Mouse (Mus musculus) Patski (cell line): ENCODE measurements around the gene Zfyve1. TPM values are rescaled to one million over a fixed set of nuclear protein-coding genes. Genes with fewer than 3 reads are reported as not detected.
"Not testable (repeated sequence)": the region's sequence is repeated elsewhere in the genome, so short reads cannot be mapped to it uniquely, and the experiment has no call there.

Source experiments
- ATAC-seq: fragments of 100-300 bp; one replicate; pipeline ENCODE4 v1.8.0; 2021
- CTCF ChIA-PET: fragments of 350-600 bp; sonication (Branson Sonifier 250); formaldehyde crosslinking; loops from one replicate; lab custom pipeline; 2022; ENCODE audit warnings: inconsistent platforms; lab: Charles Lee
- POLR2A ChIA-PET: fragments of 350-600 bp; sonication (Branson Sonifier 250); formaldehyde crosslinking; loops from one replicate; lab custom pipeline; 2022; ENCODE audit warnings: antibody characterized with exemption, inconsistent platforms; lab: Charles Lee
- DNase-seq: peaks from one replicate; pipeline ENCODE4 v3.0.0-alpha.2; 2011; ENCODE audit warnings: low read depth, low spot score
- H3K27me3 ChIP-seq: fragments of 371-371 bp; one replicate; pipeline ENCODE4 v1.5.1; 2021
- CTCF ChIP-seq: fragments of 100-300 bp; IDR thresholded peaks from one replicate; pipeline ENCODE4 v1.5.1; 2021
- in situ Hi-C: fragments of 300-500 bp; cut with MboI; formaldehyde crosslinking; loops from 3 replicates; pipeline ENCODE4 v1.11.1; 2018; ENCODE audit warnings: low pct_unique_long_range_greater_than_20kb, mixed read lengths
- polyA plus RNA-seq: library from polyadenylated mRNA; unstranded; gene quantifications from one replicate; pipeline ENCODE4 v1.2.3, GENCODE M21; 2021

Gene Zfyve1
- polyA plus RNA-seq, 1 experiment from 2014 or later, result 47.2 TPM

DNA sequence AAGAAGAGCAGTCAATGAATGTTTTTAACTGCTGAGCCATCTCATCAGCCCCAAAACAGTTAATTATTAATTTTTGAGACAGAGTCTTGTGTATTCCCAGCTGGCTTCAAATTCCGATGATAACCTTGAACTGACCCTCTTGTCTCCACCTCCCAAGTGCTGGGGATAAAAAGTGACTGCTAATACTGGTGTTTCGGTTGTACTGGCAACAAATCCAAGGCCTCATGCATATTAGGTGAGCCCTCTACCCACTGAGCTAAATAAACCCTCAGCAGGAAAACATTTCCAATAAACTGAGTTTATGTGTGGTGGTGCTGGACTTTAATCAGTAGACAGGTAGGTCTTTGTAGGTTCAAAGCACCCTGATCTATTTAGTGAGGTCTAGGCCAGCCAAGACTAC is 22.0 kb upstream of the Zfyve1 start:
- ATAC-seq, result no peak
- POLR2A ChIA-PET, result interaction anchor here (0.7 kb wide), 1 partner anchor 459 kb away, joined by 3 read pairs; no protein-coding TSS in a partner anchor
- H3K27me3 ChIP-seq, result no peaks in the 10 kb centered on the region
- no peak for DNase-seq
- in situ Hi-C loops, result no loop called here
- TF ChIP-seq CTCF, result no peak
- CTCF ChIA-PET, result no interaction called here

DNA sequence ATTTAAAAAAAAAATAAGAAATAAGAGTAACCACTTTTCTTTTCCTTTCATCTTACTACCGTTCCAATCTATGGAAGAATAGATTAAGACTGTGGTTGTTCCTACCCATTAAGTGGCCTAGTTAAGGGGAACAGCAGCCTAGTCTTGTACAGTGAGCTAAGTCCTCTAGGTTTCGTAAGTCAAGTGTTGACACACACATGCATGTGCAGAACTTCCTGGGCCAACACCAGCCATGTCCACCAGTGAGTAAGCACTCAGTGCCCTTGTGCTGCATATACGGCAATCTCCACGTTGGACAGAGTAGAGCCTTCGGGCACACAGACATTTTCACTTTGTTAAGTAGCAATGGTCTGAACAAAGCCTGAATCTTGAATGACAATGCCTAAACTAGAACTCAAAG is 20.2 kb upstream of the Zfyve1 start:
- H3K27me3 ChIP-seq, result no peaks in the 10 kb centered on the region
- ChIA-PET CTCF (no interaction called here), POLR2A (interaction anchor here (0.7 kb wide), 1 partner anchor 42 kb away, joined by 4 read pairs; no protein-coding TSS in a partner anchor)
- in situ Hi-C loops, result no loop called here
- no peak for ATAC-seq
- no peak for DNase-seq
- TF ChIP-seq CTCF, result no peak

DNA sequence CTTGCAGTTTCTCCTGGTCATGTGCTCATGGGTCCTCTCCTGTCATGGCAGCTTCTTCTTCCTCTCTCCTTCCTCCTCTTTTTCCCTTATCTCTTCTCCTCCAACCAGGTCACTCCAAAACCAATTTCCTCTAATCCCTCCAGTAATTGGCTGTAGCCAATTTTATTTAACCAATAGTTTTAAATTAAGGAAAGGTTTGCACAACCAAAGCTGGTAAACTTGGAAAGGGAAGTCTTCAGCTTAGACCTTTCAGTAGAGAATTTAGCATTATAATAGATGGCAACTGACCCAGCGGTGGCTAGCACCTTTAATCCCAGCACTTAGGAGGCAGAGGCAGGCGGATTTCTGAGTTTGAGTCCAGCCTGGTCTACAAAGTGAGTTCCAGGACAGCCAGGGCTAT is 9.4 kb upstream of the Zfyve1 start:
- H3K27me3 ChIP-seq, ATAC-seq, DNase-seq, in situ Hi-C loops: not testable (repeated sequence)
- ChIA-PET POLR2A (interaction anchor here (0.7 kb wide), 1 partner anchor 58 kb away, joined by 3 read pairs; no protein-coding TSS in a partner anchor), CTCF (interaction anchor here (0.8 kb wide), 1 partner anchor 14 kb away, joined by 3 read pairs; no protein-coding TSS in a partner anchor)

DNA sequence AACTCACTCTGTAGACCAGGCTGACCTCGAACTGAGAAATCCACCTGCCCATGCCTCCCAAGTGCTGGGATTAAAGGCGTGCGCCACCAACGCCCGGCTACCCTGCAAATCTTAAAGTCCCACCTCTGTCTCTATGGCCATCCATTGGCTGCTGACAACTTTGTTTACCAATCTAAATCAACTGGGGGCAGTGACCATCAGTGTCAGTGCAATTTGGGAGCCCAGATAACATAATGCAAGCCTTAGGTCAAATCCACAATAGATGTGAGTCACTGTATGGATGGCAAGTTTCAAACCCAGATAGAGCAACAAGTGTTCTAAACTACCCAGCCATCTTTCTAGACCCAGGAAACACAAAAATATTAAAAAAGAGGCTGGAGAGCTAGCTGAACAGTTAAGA is 5.3 kb upstream of the Zfyve1 start:
- TF ChIP-seq CTCF, result no peak
- ChIA-PET POLR2A (interaction anchor here (0.7 kb wide), 1 partner anchor 33 kb away, joined by 4 read pairs; no protein-coding TSS in a partner anchor), CTCF (no interaction called here)
- in situ Hi-C loops, result no loop called here
- DNase-seq (no peak), ATAC-seq (no peak)
- H3K27me3 ChIP-seq, result no peaks in the 10 kb centered on the region

DNA sequence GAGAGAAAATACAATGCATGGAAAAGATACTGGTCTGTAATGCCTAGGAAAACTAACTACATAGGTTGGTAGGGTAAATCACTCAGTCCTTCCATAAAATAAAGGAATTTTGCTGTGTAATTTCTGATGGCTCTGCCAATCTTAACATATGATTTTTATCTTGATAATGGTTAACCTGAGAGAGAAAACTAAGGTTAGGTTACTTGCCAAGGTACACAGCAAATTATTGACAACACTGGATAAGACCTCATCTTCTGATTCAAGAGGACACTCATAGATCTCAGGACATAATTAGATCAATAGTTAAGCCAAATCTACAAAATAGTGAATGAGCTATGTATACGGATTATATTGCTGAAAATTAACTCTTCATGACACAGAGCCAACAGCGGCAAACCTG is 859 bp upstream of the Zfyve1 start:
- DNase-seq (no peak), ATAC-seq (no peak)
- in situ Hi-C loops, result no loop called here
- ChIA-PET POLR2A (no interaction called here), CTCF (interaction anchor here (0.7 kb wide), 1 partner anchor 26 kb away, joined by 3 read pairs; no protein-coding TSS in a partner anchor)
- no peaks in the 10 kb centered on the region for H3K27me3 ChIP-seq
- TF ChIP-seq CTCF, result no peak

DNA sequence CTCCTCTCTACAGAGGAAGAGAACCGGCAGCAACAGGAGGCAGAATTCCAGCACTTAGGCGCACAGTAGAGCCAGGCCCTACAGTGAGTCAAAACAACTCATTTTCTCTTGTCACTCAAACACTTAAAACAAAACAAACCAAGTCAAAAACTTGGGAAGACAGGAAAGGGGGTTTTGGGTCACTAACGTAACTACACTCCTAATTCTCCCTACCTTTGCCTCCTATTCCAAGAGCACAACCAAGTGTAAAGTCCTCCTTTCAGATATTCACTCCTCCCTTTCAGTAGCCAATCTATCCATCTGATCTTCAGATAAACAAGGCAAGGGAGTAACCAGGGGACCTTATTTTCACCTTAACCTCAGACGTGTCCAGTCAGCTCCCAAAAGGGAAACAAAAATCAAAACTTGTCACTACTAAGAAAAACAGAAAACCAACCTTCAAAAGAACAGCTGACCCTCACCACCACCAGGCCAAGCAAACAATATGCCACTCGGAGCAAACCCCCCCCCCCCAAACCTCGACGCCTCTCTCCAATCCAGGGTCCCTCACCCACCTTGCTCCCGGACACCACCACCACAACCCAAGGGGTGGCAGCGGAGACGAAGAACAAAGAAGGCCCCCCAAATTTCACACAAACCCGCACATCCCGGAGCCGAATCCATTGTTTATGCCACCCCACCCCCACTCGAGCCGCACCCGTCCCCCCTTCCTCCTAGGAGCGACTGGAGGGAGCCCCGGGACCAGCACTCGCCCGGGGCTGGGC is 649 bp downstream of the Zfyve1 start:
- ChIA-PET CTCF (interaction anchor here (1.0 to 1.2 kb wide), 2 partner anchors 10 kb away, joined by 3 read pairs; no protein-coding TSS in a partner anchor), POLR2A (interaction anchor here (0.7 kb wide), 2 partner anchors 89 to 651 kb away, joined by 4 to 5 read pairs; no protein-coding TSS in a partner anchor)
- DNase-seq, result no peak
- no peaks in the 10 kb centered on the region for H3K27me3 ChIP-seq
- no peak for ATAC-seq
- in situ Hi-C loops, result no loop called here
- no peak for TF ChIP-seq CTCF

DNA sequence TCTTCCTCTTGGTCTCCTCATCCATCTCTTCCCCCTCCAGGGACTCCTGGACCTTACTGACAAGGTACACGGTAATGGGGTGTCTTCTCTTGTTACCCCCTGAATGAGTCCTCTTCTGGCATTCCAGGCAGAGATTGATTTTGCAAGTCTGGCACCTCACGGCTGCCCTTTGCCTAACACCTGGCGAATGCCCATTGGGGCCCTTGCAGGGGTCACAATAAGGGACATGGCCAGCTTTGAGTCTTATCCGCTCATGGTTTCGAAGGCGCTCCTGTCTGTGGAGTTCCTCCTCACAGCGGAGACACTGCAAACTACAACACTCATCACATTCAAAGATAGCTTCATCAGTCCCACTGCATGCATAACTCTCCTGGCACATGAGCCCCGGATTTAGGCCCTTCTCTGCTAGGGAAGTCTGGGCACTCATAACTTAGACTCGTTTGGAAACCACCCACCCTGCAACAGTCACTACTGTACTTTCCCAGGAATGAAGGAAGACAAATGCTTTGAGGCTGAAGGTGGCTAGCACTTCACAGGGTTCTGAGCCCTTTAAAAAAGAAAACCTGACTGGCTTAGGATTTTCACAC is 2.5 kb downstream of the Zfyve1 start:
- DNase-seq (no peak), ATAC-seq (no peak)
- no peak for TF ChIP-seq CTCF
- ChIA-PET CTCF (no interaction called here), POLR2A (no interaction called here)
- H3K27me3 ChIP-seq, result no peaks in the 10 kb centered on the region
- in situ Hi-C loops, result no loop called here

DNA sequence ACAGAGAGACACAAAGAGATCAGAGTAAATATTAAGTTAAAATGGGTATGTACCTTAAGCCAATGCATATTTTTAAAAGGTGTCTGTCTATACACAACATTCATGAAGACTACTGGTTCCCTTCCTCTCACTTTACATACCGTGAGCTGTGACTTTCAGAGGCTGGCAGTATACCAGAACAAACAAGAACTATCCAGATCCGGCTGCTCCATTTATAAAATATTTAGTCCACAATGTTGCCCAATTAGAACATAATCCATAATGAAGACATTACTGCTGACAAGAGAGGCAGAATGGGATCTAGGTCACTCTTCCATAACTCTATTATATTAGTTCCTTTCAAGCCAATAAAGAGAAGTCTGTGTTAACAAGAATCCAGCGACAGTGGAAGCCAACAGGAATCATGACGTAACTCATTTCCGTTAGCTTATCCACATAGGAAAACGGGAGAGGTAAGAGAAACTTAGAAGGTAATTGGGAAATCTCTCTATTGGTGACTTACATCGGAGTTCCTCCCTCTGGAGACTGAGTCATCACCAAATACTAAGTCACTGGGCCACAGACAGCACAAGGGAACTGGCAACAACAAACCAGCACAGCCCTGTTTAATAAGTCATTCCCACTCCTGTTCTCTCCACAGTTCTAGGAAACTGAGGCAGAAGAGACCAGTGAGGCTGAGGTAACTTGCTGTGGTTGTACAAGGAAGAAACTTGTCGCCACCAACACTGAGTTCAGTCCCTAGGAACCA is 5.1 kb downstream of the Zfyve1 start:
- no peak for TF ChIP-seq CTCF
- POLR2A ChIA-PET, result no interaction called here
- ATAC-seq, result no peak
- in situ Hi-C loops, result no loop called here
- CTCF ChIA-PET, result no interaction called here
- no peaks in the 10 kb centered on the region for H3K27me3 ChIP-seq
- no peak for DNase-seq

DNA sequence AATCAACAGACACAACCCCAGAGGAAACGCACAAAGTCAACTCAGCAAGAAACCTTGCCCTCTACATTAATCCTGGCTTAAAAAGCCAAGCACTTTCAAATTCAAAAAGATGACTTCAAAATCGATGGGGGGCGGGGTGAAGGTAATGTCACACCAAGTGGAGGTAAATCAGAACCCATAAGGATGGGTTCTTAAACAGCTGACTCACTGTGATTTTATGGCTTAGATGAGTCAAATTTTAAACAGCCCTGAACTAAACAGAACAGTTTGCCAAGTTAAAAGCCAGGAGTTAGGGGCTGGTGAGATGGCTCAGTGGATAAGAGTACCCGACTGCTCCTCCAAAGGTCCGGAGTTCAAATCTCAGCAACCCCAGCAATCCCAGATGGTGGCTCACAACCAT is 10.4 kb downstream of the Zfyve1 start:
- in situ Hi-C loops, result no loop called here
- ATAC-seq (no peak), DNase-seq (peak; percentile 50)
- H3K27me3 ChIP-seq, result no peaks in the 10 kb centered on the region
- no peak for TF ChIP-seq CTCF
- ChIA-PET CTCF (interaction anchor here (0.7 to 1.2 kb wide), 2 partner anchors 9 to 10 kb away, joined by 3 read pairs; partner anchors contain the start of gene Zfyve1), POLR2A (no interaction called here)

DNA sequence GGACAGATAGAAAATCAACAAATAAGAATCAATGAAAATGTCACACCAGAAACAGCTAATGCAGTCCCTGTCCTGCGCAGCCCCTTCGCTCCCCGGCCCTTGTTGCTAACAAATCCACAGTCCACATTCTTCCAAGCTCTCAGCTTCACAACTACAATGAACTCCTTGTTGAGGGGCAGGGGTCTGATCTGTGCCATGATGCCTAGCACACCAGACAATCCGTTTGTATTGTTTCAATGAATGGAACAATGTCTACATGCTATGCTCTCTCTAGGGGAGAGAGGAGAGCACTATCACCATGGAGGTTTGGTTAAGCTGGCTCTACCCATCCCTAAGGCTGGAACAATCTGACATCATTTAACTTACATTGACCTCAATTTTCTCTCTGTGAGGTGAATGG is 14.3 kb downstream of the Zfyve1 start:
- no peaks in the 10 kb centered on the region for H3K27me3 ChIP-seq
- no peak for TF ChIP-seq CTCF
- POLR2A ChIA-PET, result interaction anchor here (0.6 kb wide), 2 partner anchors 63 to 1271 kb away, joined by 3 to 4 read pairs; partner anchors contain the start of gene Dcaf4
- no peak for DNase-seq
- in situ Hi-C loops, result no loop called here
- CTCF ChIA-PET, result no interaction called here
- ATAC-seq, result no peak
